Mouse (Mus musculus) effector memory CD4-positive, alpha-beta T cell, adult 7 months (primary cell): ENCODE measurements around the gene Pcsk4. TPM values are rescaled to one million over a fixed set of nuclear protein-coding genes. Genes with fewer than 3 reads are reported as not detected.

Experiments
- polyA plus RNA-seq: library from polyadenylated mRNA; unstranded; fragments of 100-300 nt; shearing (Covaris generic); gene quantifications from one replicate; pipeline ENCODE4 v1.2.1, GENCODE M21; 2017

Gene Pcsk4
- polyA plus RNA-seq, result 1.8 TPM

DNA sequence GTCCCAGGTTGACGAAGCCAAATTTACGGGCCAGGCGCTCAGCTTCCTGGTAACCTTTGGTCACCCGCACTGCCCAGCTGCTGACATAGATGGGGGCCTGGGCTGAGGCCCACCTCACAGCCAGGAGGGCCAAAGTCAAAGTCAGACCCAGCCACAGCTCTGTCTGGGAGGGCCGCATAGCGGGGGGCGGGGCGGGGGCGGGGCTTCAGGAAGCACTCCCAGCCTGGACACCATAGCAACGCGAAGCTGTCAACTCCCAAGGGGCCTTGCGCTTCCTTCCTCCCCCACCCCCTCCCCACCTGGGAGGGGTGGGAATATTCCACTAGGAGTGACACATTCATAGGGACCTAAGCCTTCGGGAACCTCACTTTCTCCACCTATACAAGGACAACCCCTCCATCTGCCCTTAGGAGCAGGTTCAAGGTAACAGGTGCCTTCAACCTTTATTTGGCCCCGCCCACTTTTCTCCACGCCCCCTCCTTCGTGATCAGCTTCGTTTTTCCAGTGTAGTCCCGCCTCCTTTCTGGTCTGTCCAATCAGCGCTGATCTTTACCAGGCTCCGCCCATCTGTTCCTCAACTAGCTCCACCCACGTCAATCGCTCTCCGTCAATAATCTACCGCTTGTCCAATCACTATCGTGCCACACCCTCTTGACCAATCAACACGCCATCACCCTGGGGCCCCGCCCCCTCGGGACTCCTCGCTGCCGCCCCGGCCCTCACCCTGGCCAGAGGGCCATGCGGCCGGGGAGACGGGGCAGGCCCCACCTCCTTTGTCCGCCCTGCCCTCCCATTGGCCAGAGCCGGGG, at the start of gene Pcsk4, which contains the start of gene Reep6:
Gene Pcsk4 (minus strand): TSS at position 226 of the 809 bp plus-strand sequence.
Gene Reep6 (plus strand): TSS at position 681 of the 809 bp plus-strand sequence.

DNA sequence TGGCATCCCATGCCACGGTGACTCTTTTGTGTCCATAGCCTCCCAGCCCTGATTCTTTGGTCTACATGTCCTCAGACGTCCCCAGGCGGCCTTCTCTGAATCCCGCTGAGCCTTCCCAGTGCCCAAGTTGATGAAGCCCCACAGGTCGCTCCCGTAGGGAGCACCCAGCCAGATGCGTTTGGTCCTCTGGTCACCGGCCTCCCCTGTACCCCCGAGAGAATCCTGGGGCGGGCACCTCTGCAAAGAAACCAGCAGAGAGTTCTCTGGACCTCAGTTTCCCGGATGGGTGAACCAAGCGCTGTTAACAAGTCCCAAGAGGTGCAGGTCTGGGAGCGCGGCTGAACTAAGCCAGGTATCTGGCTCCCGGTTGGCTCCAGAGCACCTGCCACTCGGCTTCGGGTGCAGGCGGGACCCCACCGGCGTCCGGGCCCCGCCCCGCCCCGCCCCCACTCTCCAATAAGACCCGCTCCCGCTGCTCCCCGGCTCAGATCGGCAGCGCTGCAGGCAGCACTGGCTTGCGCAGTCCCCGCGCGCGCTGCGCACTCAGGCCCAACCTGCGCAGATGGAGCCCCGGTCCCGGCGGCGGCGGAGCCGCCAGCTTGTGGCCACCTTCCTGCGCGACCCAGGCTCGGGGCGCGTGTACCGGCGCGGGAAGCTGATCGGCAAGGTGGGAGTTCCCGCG, 26.8 kb upstream of the Pcsk4 start, which contains the start of gene Plk5:
Gene Plk5 (plus strand): TSS at position 459 of the 682 bp plus-strand sequence.

DNA sequence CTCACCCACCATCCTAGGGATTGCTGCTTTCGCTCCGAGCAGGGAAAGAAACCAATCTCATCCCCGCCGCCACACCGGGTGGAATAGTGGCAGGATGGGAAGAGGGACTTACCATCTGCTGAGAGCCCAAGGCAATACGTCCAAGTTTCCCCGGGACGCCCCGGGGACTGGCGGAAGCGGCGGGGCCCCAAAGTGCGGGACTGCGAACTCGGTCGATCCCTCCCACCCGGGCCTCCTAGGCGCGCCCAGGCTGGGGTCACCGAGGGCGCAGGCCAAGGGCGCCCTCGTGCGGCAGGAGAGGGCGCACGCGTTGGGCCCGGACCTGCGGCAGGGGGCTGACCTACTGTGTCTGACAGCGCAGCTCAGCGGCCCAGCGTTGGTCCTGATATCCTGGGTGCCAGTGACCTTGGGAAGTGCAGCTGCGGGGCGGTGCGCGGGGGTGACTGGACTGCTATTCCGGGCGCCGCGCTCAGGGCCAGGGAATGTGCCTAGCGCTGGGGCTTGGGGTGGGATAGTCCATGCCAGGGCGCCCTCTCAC, 19.0 kb upstream of the Pcsk4 start, which contains the start of gene Adamtsl5:
Gene Adamtsl5 (minus strand): TSS at position 169 of the 538 bp plus-strand sequence.

DNA sequence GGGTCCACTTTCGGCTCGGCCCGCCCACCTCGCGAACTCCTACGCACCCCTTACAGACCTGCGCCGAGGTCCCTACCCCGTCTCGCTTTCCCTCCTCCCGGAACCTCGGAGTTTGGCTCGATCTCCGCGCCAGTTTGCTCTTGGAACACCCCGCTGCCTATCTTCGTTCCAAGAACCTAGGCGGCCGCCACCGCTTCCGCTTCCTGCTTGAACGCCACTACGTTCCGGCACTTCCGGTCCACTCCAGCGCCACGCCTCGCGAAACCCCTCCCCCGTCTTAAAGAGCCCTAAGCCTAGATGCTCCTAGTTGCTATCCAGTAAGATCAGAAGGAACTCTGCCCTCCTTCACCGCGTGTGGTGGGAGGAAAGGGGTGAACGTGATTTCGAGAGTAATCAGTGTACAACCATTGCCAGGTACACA, 8.9 kb downstream of the Pcsk4 start, which contains the start of gene 2310011J03Rik:
Gene 2310011J03Rik (minus strand): TSS at position 198 of the 421 bp plus-strand sequence.

DNA sequence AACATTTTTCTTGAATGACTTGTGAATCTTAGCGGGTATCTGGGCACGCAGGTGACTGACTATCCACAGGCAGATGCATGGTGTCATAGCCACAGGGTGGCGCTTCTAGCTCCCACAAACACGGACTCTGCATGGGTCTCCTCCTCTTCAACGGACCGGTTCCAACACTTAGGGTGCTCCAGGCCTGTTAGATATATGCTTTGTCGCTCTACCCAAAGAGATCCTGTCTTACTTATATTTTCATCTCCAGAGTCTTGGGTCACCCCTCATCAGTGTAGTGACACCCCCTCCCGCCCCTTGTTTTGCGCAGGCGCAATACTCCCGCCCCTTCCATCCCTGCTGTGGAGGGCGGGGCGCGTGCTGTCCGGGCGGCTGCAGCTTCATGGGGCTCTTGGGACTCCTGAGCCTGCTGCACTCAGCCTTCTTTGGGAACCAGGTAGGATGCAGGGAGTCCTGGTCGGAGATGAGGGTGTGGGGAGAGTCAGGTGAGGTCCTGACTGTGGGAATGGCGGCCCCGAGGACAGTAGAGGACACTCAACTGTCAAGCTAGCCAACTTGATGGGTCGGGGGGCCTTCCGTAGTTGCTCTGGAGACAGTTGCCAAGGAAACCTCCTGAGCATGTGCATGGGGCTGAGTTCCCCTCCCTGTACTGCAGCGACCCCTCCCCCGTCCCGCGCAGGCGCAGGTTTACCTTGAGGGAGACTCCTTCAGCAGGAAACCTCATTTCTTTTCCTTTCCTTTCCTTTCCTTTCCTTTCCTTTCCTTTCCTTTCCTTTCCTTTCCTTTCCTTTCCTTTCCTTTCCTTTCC, 33.5 kb downstream of the Pcsk4 start, which contains the start of gene Apc2:
Gene Apc2 (plus strand): TSS at position 360 of the 808 bp plus-strand sequence.

DNA sequence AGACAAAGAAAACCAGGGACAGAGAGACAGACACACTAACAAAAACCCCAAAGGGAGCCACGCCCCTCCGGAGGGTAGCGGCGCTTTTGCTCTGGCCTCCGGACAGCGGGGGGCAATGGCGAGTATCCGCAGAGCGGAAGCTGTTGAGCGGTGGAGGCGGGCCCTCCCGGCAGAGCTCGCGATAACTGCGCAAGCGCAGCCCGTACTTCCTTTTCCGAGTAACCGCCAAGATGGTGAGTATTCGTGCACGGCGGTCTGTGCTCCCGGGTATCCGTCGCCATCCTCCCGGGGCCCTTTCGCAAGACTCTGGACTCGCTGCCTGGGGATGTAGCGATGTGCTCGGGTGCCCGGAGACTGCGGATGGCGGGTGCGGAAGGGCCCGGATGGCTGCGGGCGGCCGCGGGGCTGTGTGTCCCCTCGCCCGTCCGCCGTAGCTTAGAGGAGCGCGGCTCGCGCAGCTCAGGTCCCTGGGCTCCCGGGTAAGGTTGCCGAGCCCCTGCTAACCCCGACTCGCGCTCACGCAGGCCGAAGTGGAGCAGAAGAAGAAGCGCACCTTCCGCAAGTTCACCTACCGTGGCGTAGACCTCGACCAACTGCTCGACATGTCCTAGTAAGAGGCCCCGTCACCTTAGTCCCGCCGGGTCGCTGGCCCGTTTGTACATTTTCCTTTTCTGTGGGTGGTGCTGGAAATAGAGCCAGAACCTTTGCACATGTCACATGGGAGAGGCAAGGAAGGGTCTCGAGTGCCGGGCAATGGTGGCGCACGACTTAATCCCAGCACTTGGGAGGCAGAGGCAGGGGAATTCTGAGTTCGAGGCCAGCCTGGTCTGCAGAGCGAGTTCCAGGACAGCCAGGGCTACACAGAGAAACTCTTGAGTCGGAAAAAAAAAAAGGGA, 36.8 kb downstream of the Pcsk4 start, which contains the start of gene Rps15:
Gene Rps15 (plus strand): TSS at position 203 of the 896 bp plus-strand sequence.

Other genes with a start within 250 kb of the Pcsk4 start
- gene Sbno2, start 223.9 kb downstream of the Pcsk4 start, polyA plus RNA-seq, result 60.3 TPM
- 31.4 TPM for gene Stk11, start 213.7 kb downstream of the Pcsk4 start, polyA plus RNA-seq
- 367 TPM for gene Atp5d, start 190.9 kb downstream of the Pcsk4 start, polyA plus RNA-seq
- gene Cbarp, start 188.7 kb downstream of the Pcsk4 start, polyA plus RNA-seq, result 5.3 TPM
- 4.4 TPM for gene Midn, start 181.2 kb downstream of the Pcsk4 start, polyA plus RNA-seq
- gene Cirbp, start 163.5 kb downstream of the Pcsk4 start, polyA plus RNA-seq, result 232 TPM
- 18.9 TPM for gene 1600002K03Rik, start 156.6 kb downstream of the Pcsk4 start, polyA plus RNA-seq
- 0.41 TPM for gene Efna2, start 150.0 kb downstream of the Pcsk4 start, polyA plus RNA-seq
- 66.2 TPM for gene Mum1, start 103.1 kb downstream of the Pcsk4 start, polyA plus RNA-seq
- gene Ndufs7, start 80.4 kb downstream of the Pcsk4 start, polyA plus RNA-seq, result 159 TPM
- 1.8 TPM for gene Gamt, start 68.5 kb downstream of the Pcsk4 start, polyA plus RNA-seq
- 78.1 TPM for gene Dazap1, start 68.0 kb downstream of the Pcsk4 start, polyA plus RNA-seq
- 748 TPM for gene Rps15, start 37.0 kb downstream of the Pcsk4 start, polyA plus RNA-seq
- gene Apc2, start 33.5 kb downstream of the Pcsk4 start, polyA plus RNA-seq, result 0.05 TPM
- 29.9 TPM for gene 2310011J03Rik, start 9.0 kb downstream of the Pcsk4 start, polyA plus RNA-seq
- gene Reep6, start 455 bp upstream of the Pcsk4 start, polyA plus RNA-seq, result not detected
- gene Adamtsl5, start 18.9 kb upstream of the Pcsk4 start, polyA plus RNA-seq, result not detected
- gene Plk5, start 27.0 kb upstream of the Pcsk4 start, polyA plus RNA-seq, result not detected
- gene Mex3d, start 58.2 kb upstream of the Pcsk4 start, polyA plus RNA-seq, result 7.3 TPM
- gene Mbd3, start 70.1 kb upstream of the Pcsk4 start, polyA plus RNA-seq, result 92.9 TPM
- gene Uqcr11, start 77.3 kb upstream of the Pcsk4 start, polyA plus RNA-seq, result 115 TPM
- gene Tcf3, start 104.1 kb upstream of the Pcsk4 start, polyA plus RNA-seq, result 88.8 TPM
- gene Onecut3, start 165.3 kb upstream of the Pcsk4 start, polyA plus RNA-seq, result 0.07 TPM
- gene Atp8b3, start 209.6 kb upstream of the Pcsk4 start, polyA plus RNA-seq, result 0.10 TPM
- 55.7 TPM for gene Rexo1, start 232.1 kb upstream of the Pcsk4 start, polyA plus RNA-seq
- 16.2 TPM for gene Klf16, start 247.8 kb upstream of the Pcsk4 start, polyA plus RNA-seq